Mouse (Mus musculus) liver, embryonic 14.5 days (tissue): Measurements from ENCODE around the gene Birc5. TPM values are rescaled to one million over a fixed set of nuclear protein-coding genes. Genes with fewer than 3 reads are reported as not detected.

Source experiments
- ATAC-seq: fragments of 200-750 bp; cut with Nextera tagmentation; 2 replicates; pipeline ENCODE4 v1.8.0; 2017; ENCODE audit warnings: moderate number of reproducible peaks, mild to moderate bottlenecking, moderate library complexity; ENCODE audit not compliant: insufficient read depth
- DNase-seq, 3 experiments: peaks; one replicate each; pipeline ENCODE4 v3.0.0-alpha.2; 2012 to 2013; ENCODE audit warnings: low read depth in 3 of 3, low spot score in 3 of 3
- H3K27ac ChIP-seq: fragments of 300-500 bp; sonication (generic); 2 replicates; pipeline ENCODE4 v1.5.1; 2014; ENCODE audit warnings: moderate library complexity, mild to moderate bottlenecking, control low read depth, inconsistent platforms
- H3K27me3 ChIP-seq: fragments of 300-500 bp; sonication (generic); 2 replicates; pipeline ENCODE4 v1.6.1; 2014; ENCODE audit warnings: mild to moderate bottlenecking, low read length, moderate library complexity; ENCODE audit not compliant: control insufficient read depth, insufficient read depth
- H3K36me3 ChIP-seq: fragments of 300-500 bp; sonication (generic); replicated peaks from 2 replicates; pipeline ENCODE4 v1.6.1; 2014; ENCODE audit warnings: low read depth; ENCODE audit not compliant: control insufficient read depth, insufficient read depth
- H3K4me1 ChIP-seq, 2 experiments: fragments of 200-500 bp in 1 of 2; fragments of 300-500 bp in 1 of 2; sonication (generic) in 1 of 2; replicated peaks; 2 replicates each; pipeline ENCODE4 v1.6.1; 2012 to 2014; ENCODE audit warnings: antibody characterized with exemption in 1 of 2, inconsistent platforms in 1 of 2, low read length in 1 of 2; ENCODE audit not compliant: control insufficient read depth in 2 of 2, insufficient read depth in 2 of 2
- H3K4me2 ChIP-seq: fragments of 300-500 bp; sonication (generic); 2 replicates; pipeline ENCODE4 v1.6.1; 2014; ENCODE audit warnings: low read depth, mild to moderate bottlenecking, control low read depth, moderate library complexity
- H3K4me3 ChIP-seq, 2 experiments: fragments of 200-500 bp in 1 of 2; fragments of 300-500 bp in 1 of 2; sonication (generic) in 1 of 2; 2 replicates each; pipeline ENCODE4 v1.5.1; 2012 to 2014; ENCODE audit warnings: low read depth in 2 of 2, low read length in 2 of 2, mild to moderate bottlenecking in 2 of 2, control low read depth in 1 of 2, inconsistent platforms in 1 of 2, moderate library complexity in 1 of 2; ENCODE audit not compliant: insufficient read depth in 1 of 2
- H3K9ac ChIP-seq: fragments of 300-500 bp; sonication (generic); replicated peaks from 2 replicates; pipeline ENCODE4 v1.6.1; 2014; ENCODE audit warnings: mild to moderate bottlenecking, control low read depth, moderate library complexity
- H3K9me3 ChIP-seq: fragments of 300-500 bp; sonication (generic); 2 replicates; pipeline ENCODE4 v1.6.1; 2016; ENCODE audit warnings: low read length, mixed read lengths; ENCODE audit not compliant: control insufficient read depth
- CTCF ChIP-seq: IDR thresholded peaks from 2 replicates; pipeline ENCODE4 v1.5.1; 2016; ENCODE audit warnings: antibody characterized with exemption, low read depth, control low read depth
- EP300 ChIP-seq: IDR thresholded peaks from 2 replicates; pipeline ENCODE4 v1.6.1; 2016; ENCODE audit warnings: antibody characterized with exemption, low read depth
- WGBS: fragments of 180-500 bp; shearing (Covaris S2); extraction: QIAGEN DNeasy Blood & Tissue Kit; methylation state at CpG from one replicate; pipeline ENCODE4 v1.1.7; 2014; ENCODE audit not compliant: insufficient replicate concordance; 5-methylcytosine and 5-hydroxymethylcytosine counted together
- polyA plus RNA-seq, 2 experiments: library from polyadenylated mRNA; depleted of rRNA in 1 of 2; stranded (reverse) in 1 of 2; unstranded in 1 of 2; fragments of >200 nt; fragmentation: Nextera tagmentation in 1 of 2; extraction: Ambion mirVana in 1 of 2; gene quantifications; 2 replicates each; pipeline versions ENCODE4 v1.2.1 to v1.2.3; 2012 to 2014

Gene Birc5
- polyA plus RNA-seq, 2 experiments = 181 to 373 TPM

- no peak overlapping the region for H3K4me3 ChIP-seq
- no peaks in the 10 kb centered on the region for H3K36me3 ChIP-seq
- peak overlapping the region; percentile 47 for H3K9ac ChIP-seq
- WGBS = 10% methylated on average over 2 of the region's 2 CpGs
- H3K27me3 ChIP-seq = no peaks in the 10 kb centered on the region
- H3K9me3 ChIP-seq = no peaks in the 10 kb centered on the region
- peak; percentile 75 to 85 (median 78) for DNase-seq
- peaks cover 46 to 51% of the 10 kb centered on the region in 2 experiments for H3K4me1 ChIP-seq
- peak; percentile 63 for TF ChIP-seq EP300
- 0 out of 2 replicates have a peak, but pooled peaks have one; percentile 32 for TF ChIP-seq CTCF
- peak overlapping the region; percentile 90 for H3K27ac ChIP-seq
- ATAC-seq = peak; percentile 96
- H3K4me2 ChIP-seq = peak overlapping the region; percentile 59
Observed at GRCm38 (mm10) chr11:117838572-117838971, 10.5 kb upstream of the Birc5 start.

- Histone ChIP-seq H3K9ac (peak overlapping the region; percentile 47), H3K36me3 (no peaks in the 10 kb centered on the region), H3K4me2 (peak overlapping the region; percentile 59), H3K4me1 (peaks cover 46 to 48% of the 10 kb centered on the region in 2 experiments), H3K9me3 (no peaks in the 10 kb centered on the region), H3K4me3 (no peak overlapping the region), H3K27me3 (no peaks in the 10 kb centered on the region), H3K27ac (peak overlapping the region; percentile 90)
- TF ChIP-seq CTCF = no peak
- TF ChIP-seq EP300 = no peak
- 21% methylated on average over 1 of the region's 1 CpGs for WGBS
- ATAC-seq = peak; percentile 21; the same call in 1 of the 2 replicates
- no peak for DNase-seq
Observed at GRCm38 (mm10) chr11:117839021-117839420, 10.0 kb upstream of the Birc5 start.

GRCm38 (mm10) chr11:117840910-117841309 is 8.1 kb upstream of the Birc5 start:
- Histone ChIP-seq H3K27ac (peak overlapping the region; percentile 4; the same call in 1 of the 2 replicates), H3K9ac (no peak overlapping the region)

GRCm38 (mm10) chr11:117843434-117843833 is 5.6 kb upstream of the Birc5 start:
- Histone ChIP-seq H3K4me1 (peaks cover 31 to 43% of the 10 kb centered on the region in 2 experiments), H3K36me3 (no peaks in the 10 kb centered on the region), H3K9me3 (no peaks in the 10 kb centered on the region), H3K9ac (no peak overlapping the region), H3K27me3 (no peaks in the 10 kb centered on the region), H3K27ac (no peak overlapping the region), H3K4me3 (no peak overlapping the region), H3K4me2 (no peak overlapping the region)
- DNase-seq (no peak), ATAC-seq (no peak)
- no peak for TF ChIP-seq EP300
- TF ChIP-seq CTCF = no peak
- 65% methylated on average over 2 of the region's 2 CpGs for whole genome bisulfite sequencing

More at GRCm38 (mm10) chr11:117840910-117841309, 8.1 kb upstream of the Birc5 start:
- Histone ChIP-seq H3K27me3 (no peaks in the 10 kb centered on the region), H3K4me3 (no peak overlapping the region), H3K4me2 (no peak overlapping the region), H3K36me3 (no peaks in the 10 kb centered on the region), H3K9me3 (no peaks in the 10 kb centered on the region), H3K4me1 (peaks cover 46 to 48% of the 10 kb centered on the region in 2 experiments)
- ATAC-seq (no peak), DNase-seq (no peak)
- no peak for TF ChIP-seq CTCF
- no peak for TF ChIP-seq EP300
- WGBS = 50% methylated on average over 1 of the region's 1 CpGs

GRCm38 (mm10) chr11:117844997-117845396 is 4.1 kb upstream of the Birc5 start:
- WGBS = 71% methylated on average over 2 of the region's 2 CpGs
- TF ChIP-seq CTCF = no peak
- no peak for TF ChIP-seq EP300

More at GRCm38 (mm10) chr11:117844997-117845396, 4.1 kb upstream of the Birc5 start:
- Histone ChIP-seq H3K27me3 (no peaks in the 10 kb centered on the region), H3K27ac (no peak overlapping the region), H3K9ac (no peak overlapping the region), H3K4me2 (no peak overlapping the region), H3K9me3 (no peaks in the 10 kb centered on the region), H3K36me3 (no peaks in the 10 kb centered on the region), H3K4me1 (peaks cover 19 to 28% of the 10 kb centered on the region in 2 experiments), H3K4me3 (no peak overlapping the region)
- DNase-seq (no peak), ATAC-seq (no peak)
